Mouse (Mus musculus) testis, adult 2 months (tissue): ENCODE data around the gene Slc1a3. TPM values are rescaled to one million over a fixed set of nuclear protein-coding genes. Genes with fewer than 3 reads are reported as not detected.

Source experiments
- H3K27ac ChIP-seq: fragments of 200-500 bp; 2 replicates; pipeline ENCODE4 v1.5.1; 2012; ENCODE audit warnings: low read depth, low read length; ENCODE audit not compliant: control insufficient read depth, insufficient read depth
- H3K27me3 ChIP-seq: fragments of 200-500 bp; 2 replicates; pipeline ENCODE4 v1.6.1; 2012; ENCODE audit warnings: mild to moderate bottlenecking, low read length, moderate library complexity; ENCODE audit not compliant: control insufficient read depth, insufficient read depth
- H3K36me3 ChIP-seq: fragments of 200-500 bp; 2 replicates; pipeline ENCODE4 v1.6.1; 2012; ENCODE audit warnings: mild to moderate bottlenecking, low read length; ENCODE audit not compliant: control insufficient read depth, insufficient read depth
- H3K4me1 ChIP-seq: fragments of 200-500 bp; 2 replicates; pipeline ENCODE4 v1.6.1; 2012; ENCODE audit warnings: low read length; ENCODE audit not compliant: control insufficient read depth, insufficient read depth
- H3K4me3 ChIP-seq: fragments of 200-500 bp; 2 replicates; pipeline ENCODE4 v1.5.1; 2012; ENCODE audit warnings: low read depth, mild to moderate bottlenecking, low read length, moderate library complexity, mixed read lengths; ENCODE audit not compliant: control insufficient read depth
- CTCF ChIP-seq: fragments of 200-500 bp; IDR thresholded peaks from 2 replicates; pipeline ENCODE4 v1.5.1; 2012; ENCODE audit warnings: low read depth, mild to moderate bottlenecking, inconsistent platforms, low read length, moderate library complexity; ENCODE audit not compliant: control insufficient read depth, insufficient read depth, insufficient replicate concordance
- POLR2A ChIP-seq: fragments of 200-500 bp; IDR thresholded peaks from 2 replicates; pipeline ENCODE4 v1.6.1; 2012; ENCODE audit warnings: low read depth, mild to moderate bottlenecking, inconsistent platforms, low read length, moderate library complexity; ENCODE audit not compliant: control insufficient read depth
- polyA plus RNA-seq: library from polyadenylated mRNA; depleted of rRNA; stranded (reverse); fragments of >200 nt; gene quantifications from 2 replicates; pipeline ENCODE4 v1.2.3, GENCODE M21; 2012; rRNA removed

The Slc1a3 gene
- polyA plus RNA-seq, 1 experiment, result 2.0 TPM

DNA sequence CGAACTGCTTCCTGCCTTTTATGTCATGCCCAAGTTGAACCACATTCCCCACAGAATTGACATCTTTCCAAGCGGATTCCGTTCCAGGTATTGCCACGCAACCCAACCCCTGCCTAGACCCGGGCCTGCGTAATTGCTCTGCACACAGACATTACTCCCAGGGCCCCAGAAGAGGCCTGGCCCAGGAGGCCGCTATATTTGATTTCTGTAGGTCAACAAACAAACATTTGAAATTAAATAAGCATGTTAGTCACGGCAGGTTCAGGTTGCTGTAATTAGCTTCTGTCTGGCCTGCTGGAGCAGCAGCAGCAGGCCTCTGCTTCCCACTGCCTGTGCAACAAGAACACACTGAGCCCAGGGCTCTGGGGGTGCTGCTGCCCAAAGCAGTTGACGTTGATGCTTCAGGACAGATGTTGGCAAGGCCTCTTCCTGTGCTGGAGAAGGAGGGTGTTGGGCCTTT, 123.7 kb downstream of the Slc1a3 start:
- Histone ChIP-seq H3K4me1 (peaks cover 6% of the 10 kb centered on the region; the same call in 1 of the 2 replicates), H3K27ac (no peak overlapping the region), H3K27me3 (no peaks in the 10 kb centered on the region), H3K36me3 (no peaks in the 10 kb centered on the region), H3K4me3 (no peak overlapping the region)
- TF ChIP-seq CTCF, result no peak
- no peak for TF ChIP-seq POLR2A

Other genes with a start within 250 kb of the Slc1a3 start
- gene Gm2310, start 190.8 kb downstream of the Slc1a3 start, polyA plus RNA-seq, result not detected in 2 replicates